ENCODE assay signal across 8 mouse cellular contexts in genomic region chr7:114291461-114292335, GRCm38 (mm10). TPM values are rescaled to one million over a fixed set of nuclear protein-coding genes. Genes with fewer than 3 reads are reported as not detected.
DNase-seq lines count a peak whose midpoint lies in the region; ATAC-seq and TF ChIP-seq lines count a peak whose summit lies in the region.

No protein-coding gene starts in this region.

- H3K4me2 ChIP-seq in kidney, postnatal 0 days (ENCODE audit: low read length), result peak overlapping the region; percentile 46; the same call in 1 of the 2 replicates
- no peak overlapping the region for H3K4me2 ChIP-seq in forebrain, embryonic 14.5 days (ENCODE audit: low read length)

- H3K4me3 ChIP-seq in layer of hippocampus, adult 2 months, result no peak overlapping the region
- H3K4me3 ChIP-seq in kidney, postnatal 0 days (replicated peaks; ENCODE audit: low read depth, low read length), result 0 out of 2 replicates have a peak overlapping the region, but pooled peaks have one; percentile 16
- H3K4me3 ChIP-seq in forebrain, embryonic 14.5 days (ENCODE audit: low read depth, low read length), result no peak overlapping the region

- no peaks in the 10 kb centered on the region for H3K27me3 ChIP-seq in kidney, postnatal 0 days (ENCODE audit: insufficient read depth, low read length)
- H3K27me3 ChIP-seq in forebrain, embryonic 14.5 days (replicated peaks; ENCODE audit: control insufficient read depth, insufficient read depth, low read length), result no peaks in the 10 kb centered on the region

- no peaks in the 10 kb centered on the region for H3K36me3 ChIP-seq in kidney, postnatal 0 days (ENCODE audit: insufficient read depth, low read length)
- no peaks in the 10 kb centered on the region for H3K36me3 ChIP-seq in forebrain, embryonic 14.5 days (ENCODE audit: control insufficient read depth, insufficient read depth, low read length)

- H3K27ac ChIP-seq in layer of hippocampus, adult 2 months, result peak overlapping the region; percentile 78
- H3K27ac ChIP-seq in kidney, postnatal 0 days, result peak overlapping the region; percentile 31; the same call in 1 of the 2 replicates
- no peak overlapping the region for H3K27ac ChIP-seq in forebrain, embryonic 14.5 days (ENCODE audit: low read depth, low read length)

- H3K9ac ChIP-seq in kidney, postnatal 0 days (ENCODE audit: low read depth, low read length), result no peak overlapping the region
- H3K9ac ChIP-seq in forebrain, embryonic 14.5 days (ENCODE audit: low read length), result no peak overlapping the region

- ATAC-seq in kidney, postnatal 0 days (replicated peaks; ENCODE audit: low FRiP score, low read depth), result peak; percentile 59; the same call in 1 of the 2 replicates
- ATAC-seq in forebrain, embryonic 14.5 days, result no peak

- WGBS in kidney, postnatal 0 days, result 28% methylated on average over 15 of the region's 15 CpGs
- 45% methylated on average over 15 of the region's 15 CpGs for WGBS in forebrain, embryonic 14.5 days

- 0 out of 2 replicates have a peak, but pooled peaks cover 10% of the 10 kb centered on the region for H3K4me1 ChIP-seq in kidney, postnatal 0 days (replicated peaks; ENCODE audit: insufficient read depth, low read length)
- H3K4me1 ChIP-seq in forebrain, embryonic 14.5 days (ENCODE audit: control insufficient read depth, insufficient read depth, low read length), result peaks cover 2% of the 10 kb centered on the region; the same call in 1 of the 2 replicates

- no peak for DNase-seq in layer of hippocampus, adult 2 months (ENCODE audit: low spot score in 2 of 2)
- no peak for DNase-seq in layer of hippocampus, postnatal 14 days (ENCODE audit: low spot score in 2 of 2)
- DNase-seq in T-cell, adult 2 months (ENCODE audit: low spot score), result peak; percentile 40
- DNase-seq in embryo, embryonic 9.5 days (ENCODE audit: extremely low spot score), result peak; percentile 33
- peak; percentile 51 for DNase-seq in kidney, postnatal 0 days (ENCODE audit: low spot score)
- DNase-seq in retina, postnatal 1 day, result peak; percentile 29
- no peak for DNase-seq in forebrain, embryonic 14.5 days (ENCODE audit: low spot score)
- DNase-seq in frontal cortex, postnatal 25 days (ENCODE audit: low spot score in 2 of 2), result no peak

- no peak for TF ChIP-seq CTCF in layer of hippocampus, adult 2 months (conservative IDR thresholded peaks at IDR 0.05)
- no peak for TF ChIP-seq CTCF in kidney, postnatal 0 days (IDR thresholded peaks at IDR 0.05; ENCODE audit: low read depth)

- H3K9me3 ChIP-seq in kidney, postnatal 0 days (replicated peaks; ENCODE audit: low read length), result no peaks in the 10 kb centered on the region
- no peaks in the 10 kb centered on the region for H3K9me3 ChIP-seq in forebrain, embryonic 14.5 days (replicated peaks; ENCODE audit: control insufficient read depth, low read length)

RNA-seq across cellular contexts. Expression of gene Psma1, which starts 15.8 kb away (rescaled TPM):
- total RNA-seq in layer of hippocampus, adult 2 months (2021), result 100 to 1,000 TPM; 110 to 117 TPM
- total RNA-seq in layer of hippocampus, postnatal 14 days (2021), result 100 to 1,000 TPM; 120 to 127 TPM
- 387 and 389 TPM in 2 replicates for polyA plus RNA-seq in kidney, postnatal 0 days (2015; fragmentation: Nextera tagmentation; extraction: Ambion mirVana)
- 450 and 469 TPM in 2 replicates for polyA plus RNA-seq in forebrain, embryonic 14.5 days (2014; fragmentation: Nextera tagmentation; extraction: Ambion mirVana)

RNA-seq across cellular contexts. Expression of gene Copb1, which starts 37.2 kb away (rescaled TPM):
- 10 to 100 TPM; 60.7 to 61.2 TPM for total RNA-seq in layer of hippocampus, adult 2 months (2021)
- total RNA-seq in layer of hippocampus, postnatal 14 days (2021), result 10 to 100 TPM; 59.6 to 64.4 TPM
- 116 and 119 TPM in 2 replicates for polyA plus RNA-seq in kidney, postnatal 0 days (2015; fragmentation: Nextera tagmentation; extraction: Ambion mirVana)
- 105 and 112 TPM in 2 replicates for polyA plus RNA-seq in forebrain, embryonic 14.5 days (2014; fragmentation: Nextera tagmentation; extraction: Ambion mirVana)

Comparison
In these comparisons a context has a peak if more than half of its experiments do, and no peak if none do; other contexts are left out.
1. DNase-seq: peak in T-cell, adult 2 months (single experiment), embryo, embryonic 9.5 days (single experiment), kidney, postnatal 0 days (single experiment) and retina, postnatal 1 day (single experiment); none in layer of hippocampus, adult 2 months (0 of 2), layer of hippocampus, postnatal 14 days (0 of 2), forebrain, embryonic 14.5 days (single experiment) and frontal cortex, postnatal 25 days (0 of 2).